Mouse (Mus musculus): Measurements from ENCODE around the gene Tnrc6a. TPM values are rescaled to one million over a fixed set of nuclear protein-coding genes. Genes with fewer than 3 reads are reported as not detected.

Gene Tnrc6a
- polyA plus RNA-seq, 1 experiment from 2014 or later, result 68.3 TPM

- H3K4me1 ChIP-seq, result no peaks in the 10 kb centered on the region
- ATAC-seq (ENCODE audit: insufficient number of reproducible peaks, insufficient read depth, low FRiP score, low TSS enrichment, low read depth), result no peak
- H3K9ac ChIP-seq, result no peak overlapping the region
- H3K9me3 ChIP-seq, result no peaks in the 10 kb centered on the region
- no peaks in the 10 kb centered on the region for H3K27me3 ChIP-seq
- 93% methylated on average over 2 of the region's 2 CpGs for WGBS
- H3K4me2 ChIP-seq, result no peak overlapping the region
- H3K4me3 ChIP-seq, result no peak overlapping the region
- H3K27ac ChIP-seq, result no peak overlapping the region
- H3K36me3 ChIP-seq, result peaks cover 99% of the 10 kb centered on the region
Observed at GRCm38 (mm10) chr7:123167436-123167835, 43.8 kb downstream of the Tnrc6a start.

GRCm38 (mm10) chr7:123169618-123170017 lies 45.9 kb downstream of the Tnrc6a start:
- Histone ChIP-seq H3K4me3 (no peak overlapping the region), H3K36me3 (peaks cover 97% of the 10 kb centered on the region), H3K9me3 (no peaks in the 10 kb centered on the region), H3K9ac (no peak overlapping the region), H3K27me3 (no peaks in the 10 kb centered on the region), H3K4me2 (no peak overlapping the region), H3K4me1 (no peaks in the 10 kb centered on the region), H3K27ac (no peak overlapping the region)
- WGBS, result 97% methylated on average over 2 of the region's 2 CpGs
- ATAC-seq (ENCODE audit: insufficient number of reproducible peaks, insufficient read depth, low FRiP score, low TSS enrichment, low read depth), result no peak

GRCm38 (mm10) chr7:123172101-123172500 lies 48.4 kb downstream of the Tnrc6a start:
- H3K9me3 ChIP-seq, result no peaks in the 10 kb centered on the region
- no peak overlapping the region for H3K4me3 ChIP-seq
- ATAC-seq (ENCODE audit: insufficient number of reproducible peaks, insufficient read depth, low FRiP score, low TSS enrichment, low read depth), result no peak
- H3K9ac ChIP-seq, result no peak overlapping the region
- peaks cover 89% of the 10 kb centered on the region for H3K36me3 ChIP-seq
- no peaks in the 10 kb centered on the region for H3K27me3 ChIP-seq
- H3K27ac ChIP-seq, result no peak overlapping the region
- H3K4me2 ChIP-seq, result no peak overlapping the region
- no peaks in the 10 kb centered on the region for H3K4me1 ChIP-seq
- 88% methylated on average over 5 of the region's 5 CpGs for WGBS

- ATAC-seq (ENCODE audit: insufficient number of reproducible peaks, insufficient read depth, low FRiP score, low TSS enrichment, low read depth), result no peak
- Histone ChIP-seq H3K4me1 (no peaks in the 10 kb centered on the region), H3K27me3 (no peaks in the 10 kb centered on the region), H3K36me3 (peaks cover 79% of the 10 kb centered on the region), H3K27ac (no peak overlapping the region), H3K9me3 (no peaks in the 10 kb centered on the region), H3K4me3 (no peak overlapping the region), H3K4me2 (no peak overlapping the region), H3K9ac (no peak overlapping the region)
Observed at GRCm38 (mm10) chr7:123177215-123177614, 53.5 kb downstream of the Tnrc6a start.

GRCm38 (mm10) chr7:123181787-123182701 lies 58.4 kb downstream of the Tnrc6a start:
- peaks cover 88% of the 10 kb centered on the region for H3K36me3 ChIP-seq
- WGBS, result 88% methylated on average over 20 of the region's 20 CpGs

GRCm38 (mm10) chr7:123184891-123185290 lies 61.2 kb downstream of the Tnrc6a start:
- no peaks in the 10 kb centered on the region for H3K4me1 ChIP-seq
- no peaks in the 10 kb centered on the region for H3K27me3 ChIP-seq
- H3K36me3 ChIP-seq, result peaks cover 98% of the 10 kb centered on the region
- H3K9me3 ChIP-seq, result no peaks in the 10 kb centered on the region
- no peak overlapping the region for H3K9ac ChIP-seq
- no peak for ATAC-seq (ENCODE audit: insufficient number of reproducible peaks, insufficient read depth, low FRiP score, low TSS enrichment, low read depth)
- H3K27ac ChIP-seq, result no peak overlapping the region
- H3K4me2 ChIP-seq, result no peak overlapping the region
- 93% methylated on average over 1 of the region's 1 CpGs for WGBS
- H3K4me3 ChIP-seq, result no peak overlapping the region

More at GRCm38 (mm10) chr7:123181787-123182701, 58.4 kb downstream of the Tnrc6a start:
- Histone ChIP-seq H3K27ac (no peak overlapping the region), H3K4me3 (no peak overlapping the region), H3K27me3 (no peaks in the 10 kb centered on the region), H3K4me2 (no peak overlapping the region), H3K9me3 (no peaks in the 10 kb centered on the region), H3K4me1 (no peaks in the 10 kb centered on the region), H3K9ac (no peak overlapping the region)
- ATAC-seq (ENCODE audit: insufficient number of reproducible peaks, insufficient read depth, low FRiP score, low TSS enrichment, low read depth), result no peak

- no peak overlapping the region for H3K9ac ChIP-seq
- peaks cover 98% of the 10 kb centered on the region for H3K36me3 ChIP-seq
- WGBS, result 95% methylated on average over 6 of the region's 6 CpGs
- no peak for ATAC-seq (ENCODE audit: insufficient number of reproducible peaks, insufficient read depth, low FRiP score, low TSS enrichment, low read depth)
- no peak overlapping the region for H3K4me2 ChIP-seq
- no peaks in the 10 kb centered on the region for H3K27me3 ChIP-seq
- H3K9me3 ChIP-seq, result no peaks in the 10 kb centered on the region
- no peak overlapping the region for H3K27ac ChIP-seq
- no peak overlapping the region for H3K4me3 ChIP-seq
- H3K4me1 ChIP-seq, result no peaks in the 10 kb centered on the region
Observed at GRCm38 (mm10) chr7:123186463-123186862, 62.8 kb downstream of the Tnrc6a start.

- H3K4me3 ChIP-seq, result no peak overlapping the region
- 76% methylated on average over 4 of the region's 4 CpGs for WGBS
- no peak overlapping the region for H3K27ac ChIP-seq
- no peak overlapping the region for H3K9ac ChIP-seq
- H3K4me2 ChIP-seq, result no peak overlapping the region
- no peaks in the 10 kb centered on the region for H3K9me3 ChIP-seq
- ATAC-seq (ENCODE audit: insufficient number of reproducible peaks, insufficient read depth, low FRiP score, low TSS enrichment, low read depth), result no peak
- no peaks in the 10 kb centered on the region for H3K27me3 ChIP-seq
- no peaks in the 10 kb centered on the region for H3K4me1 ChIP-seq
- H3K36me3 ChIP-seq, result peaks cover 98% of the 10 kb centered on the region
Observed at GRCm38 (mm10) chr7:123187246-123187645, 63.6 kb downstream of the Tnrc6a start.

GRCm38 (mm10) chr7:123188462-123188861 lies 64.8 kb downstream of the Tnrc6a start:
- H3K27me3 ChIP-seq, result no peaks in the 10 kb centered on the region
- no peaks in the 10 kb centered on the region for H3K9me3 ChIP-seq
- H3K4me3 ChIP-seq, result no peak overlapping the region
- no peak overlapping the region for H3K9ac ChIP-seq
- no peaks in the 10 kb centered on the region for H3K4me1 ChIP-seq
- H3K36me3 ChIP-seq, result peaks cover 98% of the 10 kb centered on the region
- WGBS, result 91% methylated on average over 3 of the region's 3 CpGs
- H3K4me2 ChIP-seq, result no peak overlapping the region
- no peak overlapping the region for H3K27ac ChIP-seq
- no peak for ATAC-seq (ENCODE audit: insufficient number of reproducible peaks, insufficient read depth, low FRiP score, low TSS enrichment, low read depth)

- ATAC-seq (ENCODE audit: insufficient number of reproducible peaks, insufficient read depth, low FRiP score, low TSS enrichment, low read depth), result no peak
- Histone ChIP-seq H3K27ac (no peak overlapping the region), H3K4me2 (no peak overlapping the region), H3K27me3 (no peaks in the 10 kb centered on the region), H3K4me1 (no peaks in the 10 kb centered on the region), H3K9me3 (no peaks in the 10 kb centered on the region), H3K36me3 (peaks cover 94% of the 10 kb centered on the region), H3K9ac (no peak overlapping the region), H3K4me3 (no peak overlapping the region)
- WGBS, result 94% methylated on average over 8 of the region's 8 CpGs
Observed at GRCm38 (mm10) chr7:123189762-123190161, 66.1 kb downstream of the Tnrc6a start.

- Histone ChIP-seq H3K36me3 (peaks cover 90% of the 10 kb centered on the region), H3K27ac (no peak overlapping the region), H3K9ac (no peak overlapping the region), H3K4me2 (no peak overlapping the region), H3K9me3 (no peaks in the 10 kb centered on the region), H3K4me3 (no peak overlapping the region), H3K4me1 (no peaks in the 10 kb centered on the region), H3K27me3 (no peaks in the 10 kb centered on the region)
- no peak; the same call in 1 of the 2 replicates for ATAC-seq (ENCODE audit: insufficient number of reproducible peaks, insufficient read depth, low FRiP score, low TSS enrichment, low read depth)
- WGBS, result 91% methylated on average over 5 of the region's 5 CpGs
Observed at GRCm38 (mm10) chr7:123191731-123192130, 68.0 kb downstream of the Tnrc6a start.

- Histone ChIP-seq H3K36me3 (peaks cover 76% of the 10 kb centered on the region), H3K9me3 (no peaks in the 10 kb centered on the region), H3K27me3 (no peaks in the 10 kb centered on the region), H3K9ac (no peak overlapping the region), H3K4me3 (no peak overlapping the region), H3K4me2 (no peak overlapping the region), H3K4me1 (no peaks in the 10 kb centered on the region), H3K27ac (no peak overlapping the region)
- ATAC-seq (ENCODE audit: insufficient number of reproducible peaks, insufficient read depth, low FRiP score, low TSS enrichment, low read depth), result no peak
- 93% methylated on average over 12 of the region's 12 CpGs for WGBS
Observed at GRCm38 (mm10) chr7:123193201-123193600, 69.5 kb downstream of the Tnrc6a start.

All from embryonic facial prominence, embryonic 13.5 days (tissue).